Mouse (Mus musculus) urinary bladder, postnatal 25 days (tissue): ENCODE results near the gene Unc13b.
A peak's percentile ranks its signal among the peaks of the same experiment; 100 is the strongest.

Source experiments
- DNase-seq: peaks from one replicate; pipeline ENCODE4 v3.0.0; 2022; ENCODE audit warnings: low spot score

The Unc13b gene

DNA sequence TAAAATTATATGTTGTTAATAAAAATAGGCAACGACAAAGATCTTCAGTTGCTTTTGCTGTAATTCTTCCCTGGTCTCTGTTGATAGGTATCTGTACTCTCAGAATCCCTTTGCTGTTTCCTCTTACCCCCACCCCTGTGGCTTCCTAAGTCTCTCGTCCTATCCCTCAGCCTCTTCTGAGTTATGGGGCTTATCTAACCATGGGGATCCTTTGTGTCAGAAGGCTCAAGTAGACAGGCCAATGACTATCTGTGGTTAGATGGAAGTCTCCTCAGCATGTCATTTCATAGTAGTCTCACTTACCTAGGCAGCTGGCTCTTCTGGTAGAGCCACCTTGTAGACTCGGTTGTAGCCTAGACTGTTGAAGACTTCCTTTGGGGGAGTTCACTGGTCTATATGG lies 173.1 kb downstream of the Unc13b start:
- no peak for DNase-seq

DNA sequence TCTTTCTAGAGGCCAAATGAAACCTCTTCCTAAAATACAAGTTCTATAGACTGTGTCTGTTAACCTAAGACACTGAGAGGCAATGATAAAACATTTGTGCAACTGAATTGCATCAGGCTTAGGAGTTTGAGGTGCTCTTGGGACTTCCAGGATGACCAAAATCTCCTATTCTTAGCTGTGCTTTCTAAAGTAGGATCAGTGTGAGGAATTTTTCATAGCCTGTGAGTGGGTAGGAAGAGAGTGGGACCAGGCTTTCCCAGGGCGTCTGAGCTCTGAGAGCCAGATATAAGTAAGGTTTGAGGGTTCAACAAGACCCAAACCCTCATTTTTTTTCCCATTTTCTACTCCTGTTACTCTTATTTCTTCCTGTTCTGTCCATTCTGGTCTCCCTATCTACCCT lies 174.2 kb downstream of the Unc13b start:
- no peak for DNase-seq

DNA sequence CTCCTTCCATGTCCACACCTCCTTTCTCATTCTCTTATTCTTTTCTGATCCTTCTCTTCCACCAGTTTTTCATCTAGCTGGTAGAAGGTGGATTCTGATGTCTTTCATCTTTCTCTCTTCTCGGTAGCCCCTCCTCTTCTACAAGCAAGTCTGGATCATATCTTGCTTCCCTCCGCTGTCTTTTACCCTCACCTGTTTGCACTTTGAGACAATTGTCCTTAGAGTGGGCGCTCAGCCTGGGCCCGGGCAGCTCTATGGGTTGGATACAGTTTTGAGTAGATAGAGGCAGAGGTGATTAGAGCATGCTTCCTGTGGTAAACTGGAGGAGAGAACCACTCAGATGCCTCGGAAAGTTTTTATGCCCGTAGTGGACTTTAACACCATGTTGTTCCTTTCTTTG lies 174.7 kb downstream of the Unc13b start:
- DNase-seq: no peak

DNA sequence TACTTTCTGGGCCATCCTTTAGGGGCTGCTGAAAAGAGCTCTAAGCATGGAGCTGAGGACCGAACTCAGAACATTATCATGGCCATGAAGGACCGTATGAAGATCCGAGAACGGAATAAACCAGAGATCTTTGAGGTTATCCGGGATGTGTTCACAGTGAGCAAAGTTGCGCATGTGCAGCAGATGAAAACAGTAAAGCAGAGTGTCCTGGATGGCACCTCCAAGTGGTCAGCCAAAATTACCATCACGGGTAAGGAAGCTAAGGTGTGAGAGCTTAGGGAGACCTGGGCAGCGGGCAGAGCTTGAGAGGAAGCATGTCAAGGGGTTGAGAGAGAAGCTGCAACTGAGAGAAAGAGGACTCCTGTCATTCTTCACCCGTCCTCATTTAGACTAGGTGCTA lies 178.1 kb downstream of the Unc13b start:
- DNase-seq: no peak

DNA sequence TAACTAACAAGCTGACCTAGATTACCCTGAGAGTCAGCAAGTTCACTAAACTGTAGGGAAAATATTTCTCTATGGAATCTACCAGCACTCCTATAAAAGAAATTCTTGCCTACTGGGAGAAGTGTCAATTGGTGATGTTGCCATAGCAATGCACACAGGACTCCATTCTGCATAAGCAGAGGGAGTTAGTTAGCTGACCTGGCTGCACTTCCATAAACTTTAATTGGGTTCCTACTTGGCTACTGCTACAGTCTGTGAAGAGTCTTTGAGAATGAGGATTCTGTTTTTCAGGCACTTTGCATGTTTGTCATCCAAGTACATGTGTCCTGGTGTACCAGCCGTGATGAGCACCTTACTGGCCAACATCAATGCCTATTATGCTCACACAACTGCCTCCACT lies 182.0 kb downstream of the Unc13b start:
- DNase-seq: no peak

DNA sequence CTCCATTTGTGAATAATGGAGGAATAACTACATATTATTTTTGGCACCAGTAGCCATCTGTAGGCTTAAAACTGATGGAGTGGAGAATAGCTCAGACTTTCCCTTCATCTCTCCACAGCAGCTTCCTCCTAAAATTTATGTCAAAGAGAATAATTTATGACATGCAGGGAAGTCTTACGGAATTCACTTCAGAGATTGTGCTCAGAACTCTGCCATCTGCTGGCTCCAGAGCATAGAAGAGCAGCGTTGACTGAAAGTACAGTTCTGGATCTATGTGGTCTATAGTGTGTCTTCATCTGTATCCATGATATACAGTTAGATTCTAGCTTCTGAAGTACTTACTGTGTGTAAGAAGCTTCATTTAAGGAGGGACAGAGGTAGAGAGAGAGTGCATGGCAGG lies 185.3 kb downstream of the Unc13b start:
- DNase-seq: no peak

DNA sequence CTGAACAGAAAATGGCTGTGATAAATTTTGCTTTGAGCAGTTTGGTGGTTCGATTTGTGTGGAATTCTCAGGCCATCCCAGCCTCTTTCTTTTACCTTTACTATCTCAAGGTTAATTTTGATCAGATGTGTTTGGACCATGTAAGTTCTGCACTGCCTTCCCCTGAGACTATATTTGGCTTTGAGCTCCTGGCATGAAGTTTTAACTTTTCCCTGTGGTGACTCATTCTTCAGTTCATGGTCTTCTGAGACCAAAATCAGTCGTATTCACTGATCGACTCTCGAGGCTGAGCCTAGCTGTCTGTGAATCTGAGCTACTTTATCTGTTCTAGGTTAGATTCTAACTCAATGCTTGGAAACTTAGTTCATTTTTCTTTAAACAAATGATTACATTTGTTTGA lies 187.0 kb downstream of the Unc13b start:
- no peak for DNase-seq

DNA sequence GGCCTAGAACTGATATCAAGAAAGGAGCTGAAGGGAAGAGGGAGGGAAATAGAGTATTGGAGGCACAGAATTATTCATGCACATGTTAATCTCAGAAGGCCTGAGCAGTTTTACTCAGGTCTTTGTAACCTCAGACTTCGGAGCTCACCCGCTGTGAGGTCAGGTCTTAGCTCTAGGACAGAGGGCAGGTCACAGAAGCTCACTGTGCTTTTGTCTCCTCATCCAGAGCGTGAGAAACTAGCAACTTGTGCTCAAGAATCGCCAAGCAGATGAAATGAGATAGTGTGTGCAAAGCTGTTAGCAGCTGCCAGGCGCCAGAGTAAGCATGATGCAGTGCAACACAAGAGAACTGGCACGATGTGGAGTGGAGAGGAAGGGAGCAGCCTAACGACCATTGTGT lies 189.3 kb downstream of the Unc13b start:
- DNase-seq: no peak

DNA sequence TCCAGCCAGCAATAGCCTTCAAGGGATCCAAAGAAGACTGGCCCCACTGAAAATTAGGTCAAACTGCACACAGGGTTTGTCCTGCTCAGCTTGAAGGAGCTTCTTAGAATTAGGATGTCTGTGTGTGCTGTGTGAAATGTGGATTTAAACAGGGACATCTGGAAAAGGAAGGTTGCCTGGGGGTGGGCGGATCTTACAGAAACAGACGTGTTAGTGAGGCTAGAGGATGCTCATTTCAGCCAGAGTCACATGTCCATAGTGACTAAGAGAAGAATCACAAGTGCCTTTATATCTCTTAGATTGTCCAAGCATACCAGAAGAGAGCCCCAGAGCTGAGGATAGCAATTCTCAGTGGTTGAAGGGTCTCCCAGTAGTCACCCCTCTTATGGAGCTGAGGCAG lies 190.2 kb downstream of the Unc13b start:
- no peak for DNase-seq

DNA sequence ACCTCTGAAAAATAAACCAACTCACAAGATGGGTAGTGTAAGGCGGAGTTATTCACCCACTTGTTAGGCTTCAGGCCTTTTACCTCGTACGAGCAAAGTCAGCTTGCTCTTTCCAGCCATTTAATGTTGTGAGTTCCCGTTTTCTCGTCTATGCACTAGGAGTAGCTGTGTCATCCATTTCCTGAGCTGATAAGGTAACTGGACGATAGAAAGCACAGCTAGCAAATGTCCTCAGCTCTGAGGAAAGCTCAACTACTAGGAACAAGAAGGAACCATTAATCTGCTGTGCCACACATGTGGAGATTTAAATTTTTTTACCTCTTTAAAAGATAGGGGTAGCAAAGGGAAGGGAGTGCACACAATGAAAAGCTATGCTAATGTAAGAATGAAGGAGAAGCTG lies 192.5 kb downstream of the Unc13b start:
- no peak for DNase-seq

DNA sequence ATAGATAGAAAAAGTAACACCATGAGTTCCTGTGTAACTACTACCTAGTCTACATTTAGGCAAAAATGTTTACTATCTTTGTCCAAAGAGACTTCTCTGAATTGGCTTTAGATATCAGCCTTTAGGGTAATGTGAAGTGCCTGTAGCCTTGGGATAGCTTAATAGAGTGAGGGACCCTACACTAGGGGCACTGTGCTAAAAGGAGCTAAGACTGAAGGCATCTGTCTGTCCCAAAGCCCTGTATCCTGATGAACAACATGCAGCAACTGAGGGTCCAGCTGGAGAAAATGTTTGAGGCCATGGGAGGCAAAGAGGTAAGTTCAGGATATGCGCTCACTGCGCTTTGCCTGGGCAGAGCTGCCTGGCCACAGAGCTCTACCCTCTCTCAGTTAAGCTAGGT lies 198.3 kb downstream of the Unc13b start:
- DNase-seq: no peak

DNA sequence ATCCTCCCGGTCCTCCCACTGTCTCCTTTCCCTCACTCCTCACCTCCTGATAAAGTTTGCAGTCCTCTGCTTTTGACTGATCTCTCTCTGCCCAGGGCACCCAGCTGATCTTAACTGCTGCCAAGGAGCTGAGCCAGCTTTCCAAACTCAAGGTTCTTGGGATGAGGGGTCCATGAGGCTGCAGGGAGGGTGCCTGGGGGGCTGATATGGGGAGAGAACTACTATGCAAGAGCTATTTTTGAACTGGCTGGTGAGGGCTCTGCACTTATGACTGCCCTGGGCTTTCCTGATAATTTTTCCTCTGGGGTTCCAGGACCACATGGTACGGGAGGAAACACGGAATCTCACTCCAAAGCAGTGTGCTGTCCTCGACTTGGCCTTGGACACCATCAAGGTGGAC lies 199.8 kb downstream of the Unc13b start:
- DNase-seq: no peak

DNA sequence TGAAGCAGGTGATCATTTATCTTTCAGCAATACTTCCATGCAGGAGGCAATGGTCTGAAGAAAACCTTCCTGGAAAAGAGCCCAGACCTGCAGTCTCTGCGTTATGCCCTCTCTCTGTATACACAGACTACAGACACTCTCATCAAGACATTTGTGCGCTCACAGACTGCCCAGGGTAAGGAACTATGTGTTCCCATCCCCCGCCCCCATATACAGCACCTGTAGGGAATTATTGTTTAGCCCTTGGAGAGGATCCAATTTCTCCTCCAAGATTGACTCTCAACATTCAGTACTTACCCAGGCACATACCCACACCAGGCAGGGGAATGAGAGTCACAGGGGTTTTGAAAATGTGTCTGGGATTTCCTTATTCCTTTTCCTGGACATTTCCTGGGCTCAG lies 200.7 kb downstream of the Unc13b start:
- no peak for DNase-seq

DNA sequence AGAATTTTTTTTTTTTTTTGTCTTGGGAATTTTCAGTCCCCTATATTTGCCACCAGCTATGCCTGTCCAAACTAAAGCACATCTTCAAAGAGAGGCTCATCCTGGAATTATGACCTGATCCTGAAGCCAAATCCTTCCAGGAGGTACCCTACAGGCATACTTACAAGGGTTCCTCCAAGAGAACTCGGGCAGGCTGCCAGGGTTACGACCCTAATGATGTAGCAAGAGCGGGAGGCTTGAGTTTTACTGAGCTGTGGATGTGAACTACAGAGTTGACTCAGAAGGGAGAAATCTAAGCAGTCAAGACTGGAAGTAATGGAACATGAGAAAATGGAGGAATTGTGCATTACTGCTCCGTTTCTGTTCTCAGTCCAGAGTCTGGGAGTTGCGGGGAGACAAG lies 201.3 kb downstream of the Unc13b start:
- DNase-seq: peak; percentile 6

DNA sequence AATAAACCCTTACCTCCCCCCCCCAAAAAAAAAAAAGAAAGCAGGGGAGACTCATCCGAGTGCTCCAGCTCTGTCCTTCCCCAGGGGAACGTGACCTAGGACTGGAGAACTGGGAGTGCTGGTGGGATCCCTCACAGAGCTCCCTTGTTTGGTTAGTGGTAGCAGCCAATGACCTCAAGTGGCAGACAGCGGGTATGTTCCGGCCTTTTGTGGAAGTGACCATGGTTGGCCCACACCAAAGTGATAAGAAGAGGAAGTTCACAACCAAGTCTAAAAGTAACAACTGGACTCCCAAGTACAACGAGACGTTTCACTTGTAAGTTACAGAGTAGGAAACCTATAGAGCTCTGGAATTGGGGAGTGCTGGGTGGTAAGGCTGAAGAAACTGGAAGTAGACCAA lies 204.1 kb downstream of the Unc13b start:
- DNase-seq: no peak

DNA sequence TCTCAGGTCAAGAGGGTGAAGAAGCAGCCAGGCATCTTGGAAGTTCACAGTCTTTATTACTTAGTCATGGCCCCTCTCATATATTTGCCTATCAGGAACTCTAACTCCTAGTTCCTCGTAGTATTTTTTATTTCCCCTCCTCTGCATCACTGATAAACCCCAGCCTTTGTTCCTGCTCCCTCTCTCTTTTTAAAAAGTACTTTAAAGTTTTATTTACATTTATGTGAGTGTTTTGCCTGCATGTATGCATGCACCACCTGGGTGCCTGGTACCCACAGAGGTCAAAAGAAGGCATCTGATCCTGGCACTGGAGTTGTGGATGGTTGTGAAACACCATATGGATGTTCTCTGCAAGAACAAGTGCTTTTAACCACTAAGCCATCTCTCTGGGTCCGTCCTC lies 207.4 kb downstream of the Unc13b start:
- DNase-seq: no peak

DNA sequence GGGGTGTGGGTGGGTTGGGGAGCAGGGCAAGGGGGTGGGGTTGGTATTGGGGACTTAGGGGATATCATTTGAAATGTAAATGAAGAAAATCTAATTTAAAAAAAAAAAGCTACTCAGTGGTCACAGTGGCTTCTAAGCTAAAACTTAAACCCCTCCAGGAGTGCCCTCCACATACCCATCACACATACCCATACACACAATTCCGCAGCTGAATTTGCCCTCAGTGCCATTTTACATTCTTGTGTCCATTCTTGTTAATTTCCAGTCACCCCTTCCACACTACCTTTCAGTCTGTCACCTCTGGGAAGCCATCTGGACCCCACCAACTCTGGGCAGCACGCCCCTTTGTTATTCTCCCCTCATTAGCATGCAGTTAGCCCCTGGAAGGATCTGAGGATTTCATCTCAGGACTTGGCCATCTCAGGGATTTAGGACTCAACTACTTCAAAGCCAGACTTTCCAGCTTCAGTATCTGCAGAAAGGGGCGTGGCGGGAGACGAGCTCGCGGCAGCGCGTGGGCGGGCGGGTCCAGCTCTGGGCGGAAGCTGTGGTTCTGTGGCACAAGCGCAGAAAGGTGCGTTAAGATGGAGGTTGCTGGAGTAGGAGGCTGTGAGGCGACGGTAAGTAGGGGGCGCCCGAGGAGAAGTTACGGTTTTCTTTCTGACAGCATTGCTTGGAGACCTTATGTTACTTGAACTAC lies 208.0 kb downstream of the Unc13b start, which contains the start of gene Atp8b5:
TSS of gene Atp8b5 (plus strand) at position 537 of the 700 bp plus-strand sequence.
- peak; percentile 76 for DNase-seq

DNA sequence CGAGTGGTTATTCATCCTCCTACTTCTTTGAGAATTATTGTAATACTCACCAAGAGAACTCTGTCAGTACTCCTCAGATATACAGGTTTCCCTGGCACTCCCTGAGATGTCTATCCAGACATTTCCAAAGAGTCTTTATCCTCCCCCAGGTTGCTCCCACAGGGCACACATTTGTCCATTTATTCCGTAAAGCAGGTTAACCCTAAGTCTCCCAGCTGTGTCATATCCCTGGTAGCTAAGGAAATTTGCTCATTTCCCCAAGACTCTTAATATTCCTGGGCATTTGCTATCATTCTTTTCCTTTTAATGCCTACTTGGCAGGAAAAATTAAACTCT lies 208.5 kb downstream of the Unc13b start:
- no peak for DNase-seq

DNA sequence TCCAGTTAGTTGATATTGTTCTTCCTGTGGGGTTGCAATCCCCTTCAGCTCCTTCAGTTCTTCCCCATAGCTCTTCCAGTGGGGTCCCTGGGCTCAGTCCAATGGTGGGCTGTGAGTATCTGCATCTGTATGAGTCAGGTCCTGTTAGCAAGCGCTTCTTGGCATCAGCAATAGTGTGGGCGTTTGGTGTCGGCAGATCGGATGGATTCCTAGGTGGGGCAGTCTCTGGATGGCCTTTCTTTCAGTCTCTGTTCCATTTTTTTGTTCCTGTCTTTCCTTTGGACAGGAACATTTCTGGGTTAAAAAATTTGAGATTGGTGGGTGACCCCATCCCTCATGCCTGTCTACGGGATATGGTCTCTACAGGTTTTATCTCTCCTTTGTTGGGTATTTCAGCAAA lies 226.7 kb downstream of the Unc13b start:
- no peak for DNase-seq

DNA sequence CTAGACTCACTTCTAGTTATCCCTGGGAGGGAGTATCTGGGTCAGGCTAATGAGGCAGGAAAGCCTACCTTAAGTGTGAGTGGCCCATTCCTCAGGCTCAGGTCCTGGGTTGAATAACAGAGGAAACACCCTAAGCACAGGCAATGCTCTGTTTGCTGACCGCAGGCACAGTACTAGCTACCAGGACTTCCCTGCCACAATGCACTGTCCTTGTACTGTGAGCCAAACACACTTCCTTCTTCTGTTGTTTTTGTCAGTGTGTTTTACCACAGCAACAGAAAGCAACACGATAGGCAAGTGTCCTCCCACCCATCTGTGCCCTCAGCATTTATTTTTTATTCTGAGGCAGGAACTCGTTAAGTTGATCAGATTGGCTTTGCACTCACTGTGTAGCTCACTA lies 228.6 kb downstream of the Unc13b start:
- no peak for DNase-seq

DNA sequence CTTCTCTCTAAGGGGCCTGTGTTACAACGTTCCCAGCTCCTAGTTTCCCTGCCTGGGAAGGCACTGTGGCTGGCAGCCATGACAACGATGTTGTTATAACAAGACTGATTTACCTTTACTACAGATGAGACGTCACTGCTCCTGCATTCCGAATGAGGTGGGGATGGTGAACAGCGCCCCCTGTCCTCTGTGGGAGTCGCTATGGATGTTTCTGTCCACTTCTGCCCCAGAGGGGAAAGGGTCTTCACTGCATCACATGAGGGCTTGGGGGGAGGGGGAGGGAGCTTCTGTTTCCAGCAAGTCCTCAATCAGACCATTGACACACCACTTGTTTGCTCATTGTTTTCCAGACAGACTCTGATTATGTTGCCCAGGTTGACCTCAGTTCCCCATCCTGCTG lies 235.2 kb downstream of the Unc13b start:
- no peak for DNase-seq

DNA sequence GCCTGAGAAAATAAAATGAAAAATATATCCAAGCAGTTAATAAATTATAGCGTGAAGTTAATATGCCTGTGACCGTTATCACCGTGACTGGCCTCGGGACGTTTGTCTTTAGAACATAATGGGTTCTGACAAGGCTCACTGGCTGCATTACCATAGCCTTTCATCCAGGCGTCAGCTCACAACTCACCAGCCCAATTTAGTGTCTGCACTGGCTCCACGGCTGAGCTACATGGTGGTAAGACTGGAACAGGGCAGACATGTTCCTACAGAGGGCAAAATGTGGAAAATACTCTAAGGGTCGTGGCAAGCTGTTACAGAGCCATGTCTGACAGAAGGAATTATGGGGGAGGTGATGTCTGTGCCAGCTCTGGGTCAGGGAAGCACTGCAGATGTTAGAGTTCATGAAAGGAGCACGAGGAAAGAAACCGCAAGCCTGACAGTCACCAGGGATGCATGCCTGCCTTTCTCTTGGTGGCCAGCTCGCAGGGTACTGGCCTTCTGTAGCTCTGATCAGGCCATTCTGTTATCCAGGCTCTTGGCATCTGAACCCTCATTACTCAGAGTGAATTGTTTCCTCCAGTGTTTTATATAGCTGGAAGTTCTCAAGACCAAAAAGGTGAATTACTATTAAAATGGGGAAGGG lies 251.1 kb downstream of the Unc13b start:
- DNase-seq: no peak
